Mouse (Mus musculus) left cerebral cortex, postnatal 14 days (tissue): ENCODE measurements around the gene Gm11034. TPM values are rescaled to one million over a fixed set of nuclear protein-coding genes. Genes with fewer than 3 reads are reported as not detected.

Source experiments
- total RNA-seq, 2 experiments: library from RNA; stranded (reverse); gene quantifications; 2 replicates each; pipeline ENCODE4 v1.2.3; 2021

The Gm11034 gene
- total RNA-seq, 2 experiments from 2014 or later = not detected

Other genes with a start within 250 kb of the Gm11034 start
- gene Cyp4f18, start 204.0 kb downstream of the Gm11034 start, total RNA-seq = not detected
- gene Olfr372, start 172.4 kb downstream of the Gm11034 start, total RNA-seq = not detected
- gene Olfr373, start 130.5 kb downstream of the Gm11034 start, total RNA-seq = not detected
- gene Olfr374, start 106.6 kb downstream of the Gm11034 start, total RNA-seq = not detected
- gene Tpm4, start 78.7 kb downstream of the Gm11034 start, total RNA-seq = 10 to 100 TPM; 36.7 to 37.5 TPM
- gene Rab8a, start 52.4 kb downstream of the Gm11034 start, total RNA-seq = 10 to 100 TPM; 38.4 to 46.3 TPM
- gene Hsh2d, start 24.0 kb downstream of the Gm11034 start, total RNA-seq = not detected
- not detected for gene Cib3, start 799 bp downstream of the Gm11034 start, total RNA-seq
- gene Fam32a, start 6.1 kb upstream of the Gm11034 start, total RNA-seq = 10 to 100 TPM; 50.5 to 53.2 TPM
- gene Ap1m1, start 26.4 kb upstream of the Gm11034 start, total RNA-seq = 100 to 1,000 TPM; 100 to 104 TPM
- 1 to 10 TPM; 5.1 to 8.7 TPM for gene Gm10282, start 91.6 kb upstream of the Gm11034 start, total RNA-seq
- gene Klf2, start 105.4 kb upstream of the Gm11034 start, total RNA-seq = 10 to 100 TPM; 16.6 to 21.2 TPM
- 10 to 100 TPM; 63.3 to 69.5 TPM for gene Eps15l1, start 207.8 kb upstream of the Gm11034 start, total RNA-seq
- 1 to 10 TPM in 1 of 2 experiments, under 1 TPM in 1; 0.86 to 1.2 TPM for gene Calr3, start 230.2 kb upstream of the Gm11034 start, total RNA-seq
- gene 1700030K09Rik, start 230.2 kb upstream of the Gm11034 start, total RNA-seq = 10 to 100 TPM; 11.4 to 12.6 TPM